Mouse (Mus musculus): ENCODE measurements around the gene Gnat1. TPM values are rescaled to one million over a fixed set of nuclear protein-coding genes. Genes with fewer than 3 reads are reported as not detected.
A peak's percentile ranks its signal among the peaks of the same experiment; 100 is the strongest.

Gnat1 gene
- polyA plus RNA-seq, 1 experiment from 2014 or later = 1.2 TPM

- no peak for ATAC-seq (ENCODE audit: low read depth)
- no peak overlapping the region for H3K4me3 ChIP-seq (ENCODE audit: low read length)
- H3K9me3 ChIP-seq (ENCODE audit: control insufficient read depth, low read length) = no peaks in the 10 kb centered on the region
- no peak overlapping the region for H3K9ac ChIP-seq (ENCODE audit: low read length)
- 56% methylated on average over 3 of the region's 3 CpGs for WGBS
- no peak overlapping the region for H3K27ac ChIP-seq (ENCODE audit: low read length)
- no peaks in the 10 kb centered on the region for H3K36me3 ChIP-seq (ENCODE audit: control insufficient read depth, insufficient read depth, low read length)
- peaks cover 20% of the 10 kb centered on the region for H3K4me1 ChIP-seq (replicated peaks; ENCODE audit: control insufficient read depth, insufficient read depth, low read length)
- H3K27me3 ChIP-seq (ENCODE audit: control insufficient read depth, insufficient read depth, low read depth, low read length) = peaks cover 15% of the 10 kb centered on the region
- H3K4me2 ChIP-seq (ENCODE audit: low read depth, low read length) = no peak overlapping the region
Measured at GRCm38 (mm10) chr9:107668916-107669315, 10.6 kb downstream of the Gnat1 start.

- Histone ChIP-seq H3K4me2 (ENCODE audit: low read depth, low read length) (no peak overlapping the region; the same call in 1 of the 2 replicates), H3K9me3 (ENCODE audit: control insufficient read depth, low read length) (no peaks in the 10 kb centered on the region), H3K4me1 (replicated peaks; ENCODE audit: control insufficient read depth, insufficient read depth, low read length) (peaks cover 20% of the 10 kb centered on the region), H3K9ac (ENCODE audit: low read length) (peak overlapping the region; percentile 63), H3K4me3 (ENCODE audit: low read length) (no peak overlapping the region), H3K27me3 (ENCODE audit: control insufficient read depth, insufficient read depth, low read depth, low read length) (peaks cover 15% of the 10 kb centered on the region), H3K36me3 (ENCODE audit: control insufficient read depth, insufficient read depth, low read length) (no peaks in the 10 kb centered on the region), H3K27ac (ENCODE audit: low read length) (no peak overlapping the region)
- no peak for ATAC-seq (ENCODE audit: low read depth)
- WGBS = 31% methylated on average over 8 of the region's 8 CpGs
Measured at GRCm38 (mm10) chr9:107668011-107668410, 11.5 kb downstream of the Gnat1 start.

- under 1% methylated on average over 24 of the region's 24 CpGs for WGBS
- H3K27ac ChIP-seq (ENCODE audit: low read length) = no peak overlapping the region
- H3K9ac ChIP-seq (ENCODE audit: low read length) = peak overlapping the region; percentile 63
Measured at GRCm38 (mm10) chr9:107667219-107667618, 12.3 kb downstream of the Gnat1 start.

GRCm38 (mm10) chr9:107666751-107667205 lies 12.7 kb downstream of the Gnat1 start:
- H3K4me2 ChIP-seq (ENCODE audit: low read depth, low read length) = peak overlapping the region; percentile 92
- H3K27me3 ChIP-seq (ENCODE audit: control insufficient read depth, insufficient read depth, low read depth, low read length) = peaks cover 15% of the 10 kb centered on the region
- no peak overlapping the region for H3K27ac ChIP-seq (ENCODE audit: low read length)
- H3K9me3 ChIP-seq (ENCODE audit: control insufficient read depth, low read length) = no peaks in the 10 kb centered on the region
- no peaks in the 10 kb centered on the region for H3K36me3 ChIP-seq (ENCODE audit: control insufficient read depth, insufficient read depth, low read length)
- H3K9ac ChIP-seq (ENCODE audit: low read length) = peak overlapping the region; percentile 63
- H3K4me3 ChIP-seq (ENCODE audit: low read length) = peak overlapping the region; percentile 51
- peak; percentile 44 for ATAC-seq (ENCODE audit: low read depth)
- WGBS = under 1% methylated on average over 30 of the region's 30 CpGs
- H3K4me1 ChIP-seq (replicated peaks; ENCODE audit: control insufficient read depth, insufficient read depth, low read length) = peaks cover 20% of the 10 kb centered on the region

More at GRCm38 (mm10) chr9:107667219-107667618, 12.3 kb downstream of the Gnat1 start:
- H3K27me3 ChIP-seq (ENCODE audit: control insufficient read depth, insufficient read depth, low read depth, low read length) = peaks cover 15% of the 10 kb centered on the region
- H3K4me3 ChIP-seq (ENCODE audit: low read length) = peak overlapping the region; percentile 51
- ATAC-seq (ENCODE audit: low read depth) = peak; percentile 95
- H3K4me2 ChIP-seq (ENCODE audit: low read depth, low read length) = peak overlapping the region; percentile 92
- peaks cover 20% of the 10 kb centered on the region for H3K4me1 ChIP-seq (replicated peaks; ENCODE audit: control insufficient read depth, insufficient read depth, low read length)
- no peaks in the 10 kb centered on the region for H3K36me3 ChIP-seq (ENCODE audit: control insufficient read depth, insufficient read depth, low read length)
- no peaks in the 10 kb centered on the region for H3K9me3 ChIP-seq (ENCODE audit: control insufficient read depth, low read length)

GRCm38 (mm10) chr9:107665308-107665707 lies 14.2 kb downstream of the Gnat1 start:
- Histone ChIP-seq H3K9me3 (ENCODE audit: control insufficient read depth, low read length) (no peaks in the 10 kb centered on the region), H3K36me3 (ENCODE audit: control insufficient read depth, insufficient read depth, low read length) (no peaks in the 10 kb centered on the region), H3K27ac (ENCODE audit: low read length) (no peak overlapping the region), H3K4me2 (ENCODE audit: low read depth, low read length) (no peak overlapping the region), H3K4me3 (ENCODE audit: low read length) (no peak overlapping the region), H3K27me3 (ENCODE audit: control insufficient read depth, insufficient read depth, low read depth, low read length) (peaks cover 15% of the 10 kb centered on the region), H3K4me1 (replicated peaks; ENCODE audit: control insufficient read depth, insufficient read depth, low read length) (peaks cover 20% of the 10 kb centered on the region), H3K9ac (ENCODE audit: low read length) (no peak overlapping the region)
- no peak for ATAC-seq (ENCODE audit: low read depth)
- 75% methylated on average over 7 of the region's 7 CpGs for WGBS

GRCm38 (mm10) chr9:107663525-107663924 lies 16.0 kb downstream of the Gnat1 start:
- WGBS = 51% methylated on average over 9 of the region's 9 CpGs
- H3K27ac ChIP-seq (ENCODE audit: low read length) = no peak overlapping the region
- H3K4me1 ChIP-seq (replicated peaks; ENCODE audit: control insufficient read depth, insufficient read depth, low read length) = peaks cover 20% of the 10 kb centered on the region
- no peak for ATAC-seq (ENCODE audit: low read depth)
- H3K9ac ChIP-seq (ENCODE audit: low read length) = no peak overlapping the region
- H3K9me3 ChIP-seq (ENCODE audit: control insufficient read depth, low read length) = no peaks in the 10 kb centered on the region
- no peaks in the 10 kb centered on the region for H3K36me3 ChIP-seq (ENCODE audit: control insufficient read depth, insufficient read depth, low read length)
- H3K27me3 ChIP-seq (ENCODE audit: control insufficient read depth, insufficient read depth, low read depth, low read length) = peaks cover 15% of the 10 kb centered on the region
- H3K4me3 ChIP-seq (ENCODE audit: low read length) = no peak overlapping the region
- no peak overlapping the region for H3K4me2 ChIP-seq (ENCODE audit: low read depth, low read length)

- H3K36me3 ChIP-seq (ENCODE audit: control insufficient read depth, insufficient read depth, low read length) = no peaks in the 10 kb centered on the region
- peaks cover 13% of the 10 kb centered on the region for H3K27me3 ChIP-seq (ENCODE audit: control insufficient read depth, insufficient read depth, low read depth, low read length)
- H3K9me3 ChIP-seq (ENCODE audit: control insufficient read depth, low read length) = no peaks in the 10 kb centered on the region
- H3K4me3 ChIP-seq (ENCODE audit: low read length) = no peak overlapping the region
- 67% methylated on average over 8 of the region's 8 CpGs for WGBS
- H3K4me2 ChIP-seq (ENCODE audit: low read depth, low read length) = no peak overlapping the region
- no peak for ATAC-seq (ENCODE audit: low read depth)
- no peak overlapping the region for H3K27ac ChIP-seq (ENCODE audit: low read length)
- H3K9ac ChIP-seq (ENCODE audit: low read length) = no peak overlapping the region
- peaks cover 11% of the 10 kb centered on the region for H3K4me1 ChIP-seq (replicated peaks; ENCODE audit: control insufficient read depth, insufficient read depth, low read length)
Measured at GRCm38 (mm10) chr9:107662342-107662741, 17.2 kb downstream of the Gnat1 start.

GRCm38 (mm10) chr9:107660777-107661176 lies 18.7 kb downstream of the Gnat1 start:
- H3K4me2 ChIP-seq (ENCODE audit: low read depth, low read length) = no peak overlapping the region
- no peaks in the 10 kb centered on the region for H3K36me3 ChIP-seq (ENCODE audit: control insufficient read depth, insufficient read depth, low read length)
- no peak overlapping the region for H3K27ac ChIP-seq (ENCODE audit: low read length)
- no peaks in the 10 kb centered on the region for H3K4me1 ChIP-seq (replicated peaks; ENCODE audit: control insufficient read depth, insufficient read depth, low read length)
- whole genome bisulfite sequencing = 65% methylated on average over 3 of the region's 3 CpGs
- H3K9me3 ChIP-seq (ENCODE audit: control insufficient read depth, low read length) = no peaks in the 10 kb centered on the region
- H3K27me3 ChIP-seq (ENCODE audit: control insufficient read depth, insufficient read depth, low read depth, low read length) = peaks cover 5% of the 10 kb centered on the region; the same call in 1 of the 2 replicates
- no peak overlapping the region for H3K4me3 ChIP-seq (ENCODE audit: low read length)
- H3K9ac ChIP-seq (ENCODE audit: low read length) = no peak overlapping the region
- no peak for ATAC-seq (ENCODE audit: low read depth)

- Histone ChIP-seq H3K4me3 (ENCODE audit: low read length) (no peak overlapping the region), H3K36me3 (ENCODE audit: control insufficient read depth, insufficient read depth, low read length) (no peaks in the 10 kb centered on the region), H3K9me3 (ENCODE audit: control insufficient read depth, low read length) (no peaks in the 10 kb centered on the region), H3K9ac (ENCODE audit: low read length) (no peak overlapping the region), H3K4me2 (ENCODE audit: low read depth, low read length) (no peak overlapping the region), H3K27ac (ENCODE audit: low read length) (no peak overlapping the region), H3K27me3 (ENCODE audit: control insufficient read depth, insufficient read depth, low read depth, low read length) (no peaks in the 10 kb centered on the region), H3K4me1 (replicated peaks; ENCODE audit: control insufficient read depth, insufficient read depth, low read length) (no peaks in the 10 kb centered on the region)
- WGBS = 84% methylated on average over 3 of the region's 3 CpGs
- ATAC-seq (ENCODE audit: low read depth) = no peak
Measured at GRCm38 (mm10) chr9:107659961-107660360, 19.6 kb downstream of the Gnat1 start.

- Histone ChIP-seq H3K27me3 (ENCODE audit: control insufficient read depth, insufficient read depth, low read depth, low read length) (no peaks in the 10 kb centered on the region), H3K4me3 (ENCODE audit: low read length) (no peak overlapping the region), H3K4me1 (replicated peaks; ENCODE audit: control insufficient read depth, insufficient read depth, low read length) (no peaks in the 10 kb centered on the region), H3K36me3 (ENCODE audit: control insufficient read depth, insufficient read depth, low read length) (no peaks in the 10 kb centered on the region), H3K9me3 (ENCODE audit: control insufficient read depth, low read length) (no peaks in the 10 kb centered on the region), H3K27ac (ENCODE audit: low read length) (no peak overlapping the region), H3K9ac (ENCODE audit: low read length) (no peak overlapping the region), H3K4me2 (ENCODE audit: low read depth, low read length) (no peak overlapping the region)
- WGBS = 71% methylated on average over 10 of the region's 10 CpGs
- 0 out of 2 replicates have a peak, but pooled peaks have one; percentile 44 for ATAC-seq (ENCODE audit: low read depth)
Measured at GRCm38 (mm10) chr9:107659551-107659950, 20.0 kb downstream of the Gnat1 start.

All from lung, embryonic 16.5 days (tissue).